Mouse (Mus musculus): ENCODE results near the gene Gpc5. TPM values are rescaled to one million over a fixed set of nuclear protein-coding genes. Genes with fewer than 3 reads are reported as not detected.

Gene Gpc5
- total RNA-seq, 1 experiment = 0.40 TPM

- TF ChIP-seq HCFC1 (IDR thresholded peaks at IDR 0.05; ENCODE audit: borderline replicate concordance, insufficient read depth, low read length) = no peak
- no peak for TF ChIP-seq CHD2 (IDR thresholded peaks at IDR 0.05; ENCODE audit: low read depth, low read length)
- no peak for TF ChIP-seq ZC3H11A (IDR thresholded peaks at IDR 0.05; ENCODE audit: borderline replicate concordance, low read depth, low read length)
- no peak for TF ChIP-seq MAFK (IDR thresholded peaks at IDR 0.05; ENCODE audit: insufficient read depth, low read depth, low read length)
- no peak for TF ChIP-seq ZNF384 (IDR thresholded peaks at IDR 0.05; ENCODE audit: low read depth, low read length)
- Histone ChIP-seq H3K9me3 (ENCODE audit: control insufficient read depth, insufficient read depth, low read depth, low read length) (no peaks in the 10 kb centered on the region), H3K4me3 (ENCODE audit: insufficient read depth in 1 of 2, low read depth in 1 of 2, low read length in 2 of 2, poor library complexity in 1 of 2, severe bottlenecking in 1 of 2) (no peak overlapping the region), H3K27ac (ENCODE audit: insufficient read depth, low read depth, low read length, poor library complexity, severe bottlenecking) (no peak overlapping the region), H3K4me1 (ENCODE audit: control insufficient read depth in 2 of 2, insufficient read depth in 2 of 2, low read length in 2 of 2, poor library complexity in 1 of 2) (no peaks in the 10 kb centered on the region), H3K36me3 (ENCODE audit: control insufficient read depth, insufficient read depth, low read length, poor library complexity, severe bottlenecking) (no peaks in the 10 kb centered on the region), H3K9ac (ENCODE audit: insufficient read depth, low read depth, low read length, poor library complexity, severe bottlenecking) (no peak overlapping the region)
- in situ Hi-C loops (cut with MboI; ENCODE audit: low sequenced_read_pairs in 2 of 2, unreplicated experiment in 2 of 2) = no loop called here
- no peak for DNase-seq (ENCODE audit: low read depth, low spot score)
Measured at GRCm38 (mm10) chr14:115546516-115547282, 454.7 kb downstream of the Gpc5 start.

- H3K9me3 ChIP-seq (ENCODE audit: control insufficient read depth, insufficient read depth, low read depth, low read length) = no peaks in the 10 kb centered on the region
- TF ChIP-seq CHD2 (IDR thresholded peaks at IDR 0.05; ENCODE audit: low read depth, low read length) (no peak), ZC3H11A (IDR thresholded peaks at IDR 0.05; ENCODE audit: borderline replicate concordance, low read depth, low read length) (no peak), HCFC1 (IDR thresholded peaks at IDR 0.05; ENCODE audit: borderline replicate concordance, insufficient read depth, low read length) (no peak), ZNF384 (IDR thresholded peaks at IDR 0.05; ENCODE audit: low read depth, low read length) (no peak), MAFK (IDR thresholded peaks at IDR 0.05; ENCODE audit: insufficient read depth, low read depth, low read length) (no peak)
- no peak overlapping the region for H3K27ac ChIP-seq (ENCODE audit: insufficient read depth, low read depth, low read length, poor library complexity, severe bottlenecking)
- H3K4me3 ChIP-seq (ENCODE audit: insufficient read depth in 1 of 2, low read depth in 1 of 2, low read length in 2 of 2, poor library complexity in 1 of 2, severe bottlenecking in 1 of 2) = no peak overlapping the region
- in situ Hi-C loops (cut with MboI; ENCODE audit: low sequenced_read_pairs in 2 of 2, unreplicated experiment in 2 of 2) = no loop called here
- H3K36me3 ChIP-seq (ENCODE audit: control insufficient read depth, insufficient read depth, low read length, poor library complexity, severe bottlenecking) = no peaks in the 10 kb centered on the region
- no peak overlapping the region for H3K9ac ChIP-seq (ENCODE audit: insufficient read depth, low read depth, low read length, poor library complexity, severe bottlenecking)
- H3K4me1 ChIP-seq (ENCODE audit: control insufficient read depth in 2 of 2, insufficient read depth in 2 of 2, low read length in 2 of 2, poor library complexity in 1 of 2) = no peaks in the 10 kb centered on the region
- DNase-seq (ENCODE audit: low read depth, low spot score) = no peak
Measured at GRCm38 (mm10) chr14:115551996-115552395, 460.0 kb downstream of the Gpc5 start.

- DNase-seq (ENCODE audit: low read depth, low spot score) = no peak
- in situ Hi-C loops (cut with MboI; ENCODE audit: low sequenced_read_pairs in 2 of 2, unreplicated experiment in 2 of 2) = no loop called here
- no peaks in the 10 kb centered on the region for H3K9me3 ChIP-seq (ENCODE audit: control insufficient read depth, insufficient read depth, low read depth, low read length)
- H3K36me3 ChIP-seq (ENCODE audit: control insufficient read depth, insufficient read depth, low read length, poor library complexity, severe bottlenecking) = no peaks in the 10 kb centered on the region
- no peak overlapping the region for H3K9ac ChIP-seq (ENCODE audit: insufficient read depth, low read depth, low read length, poor library complexity, severe bottlenecking)
- H3K4me3 ChIP-seq (ENCODE audit: insufficient read depth in 1 of 2, low read depth in 1 of 2, low read length in 2 of 2, poor library complexity in 1 of 2, severe bottlenecking in 1 of 2) = no peak overlapping the region
- H3K4me1 ChIP-seq (ENCODE audit: control insufficient read depth in 2 of 2, insufficient read depth in 2 of 2, low read length in 2 of 2, poor library complexity in 1 of 2) = no peaks in the 10 kb centered on the region
- no peak overlapping the region for H3K27ac ChIP-seq (ENCODE audit: insufficient read depth, low read depth, low read length, poor library complexity, severe bottlenecking)
- TF ChIP-seq CHD2 (IDR thresholded peaks at IDR 0.05; ENCODE audit: low read depth, low read length) (no peak), ZC3H11A (IDR thresholded peaks at IDR 0.05; ENCODE audit: borderline replicate concordance, low read depth, low read length) (no peak), HCFC1 (IDR thresholded peaks at IDR 0.05; ENCODE audit: borderline replicate concordance, insufficient read depth, low read length) (no peak), ZNF384 (IDR thresholded peaks at IDR 0.05; ENCODE audit: low read depth, low read length) (no peak), MAFK (IDR thresholded peaks at IDR 0.05; ENCODE audit: insufficient read depth, low read depth, low read length) (no peak)
Measured at GRCm38 (mm10) chr14:115580466-115581255, 488.6 kb downstream of the Gpc5 start.

- no peak for DNase-seq (ENCODE audit: low read depth, low spot score)
- Histone ChIP-seq H3K27ac (ENCODE audit: insufficient read depth, low read depth, low read length, poor library complexity, severe bottlenecking) (no peak overlapping the region), H3K9ac (ENCODE audit: insufficient read depth, low read depth, low read length, poor library complexity, severe bottlenecking) (no peak overlapping the region), H3K9me3 (ENCODE audit: control insufficient read depth, insufficient read depth, low read depth, low read length) (no peaks in the 10 kb centered on the region), H3K36me3 (ENCODE audit: control insufficient read depth, insufficient read depth, low read length, poor library complexity, severe bottlenecking) (no peaks in the 10 kb centered on the region), H3K4me3 (ENCODE audit: insufficient read depth in 1 of 2, low read depth in 1 of 2, low read length in 2 of 2, poor library complexity in 1 of 2, severe bottlenecking in 1 of 2) (no peak overlapping the region), H3K4me1 (ENCODE audit: control insufficient read depth in 2 of 2, insufficient read depth in 2 of 2, low read length in 2 of 2, poor library complexity in 1 of 2) (no peaks in the 10 kb centered on the region)
- in situ Hi-C loops (cut with MboI; ENCODE audit: low sequenced_read_pairs in 2 of 2, unreplicated experiment in 2 of 2) = no loop called here
- TF ChIP-seq ZNF384 (IDR thresholded peaks at IDR 0.05; ENCODE audit: low read depth, low read length) = no peak
- TF ChIP-seq CHD2 (IDR thresholded peaks at IDR 0.05; ENCODE audit: low read depth, low read length) = no peak
- TF ChIP-seq MAFK (IDR thresholded peaks at IDR 0.05; ENCODE audit: insufficient read depth, low read depth, low read length) = no peak
Measured at GRCm38 (mm10) chr14:115581256-115581633, 489.2 kb downstream of the Gpc5 start.
